Mouse (Mus musculus): Measurements from ENCODE around the gene Nptxr.

DNA sequence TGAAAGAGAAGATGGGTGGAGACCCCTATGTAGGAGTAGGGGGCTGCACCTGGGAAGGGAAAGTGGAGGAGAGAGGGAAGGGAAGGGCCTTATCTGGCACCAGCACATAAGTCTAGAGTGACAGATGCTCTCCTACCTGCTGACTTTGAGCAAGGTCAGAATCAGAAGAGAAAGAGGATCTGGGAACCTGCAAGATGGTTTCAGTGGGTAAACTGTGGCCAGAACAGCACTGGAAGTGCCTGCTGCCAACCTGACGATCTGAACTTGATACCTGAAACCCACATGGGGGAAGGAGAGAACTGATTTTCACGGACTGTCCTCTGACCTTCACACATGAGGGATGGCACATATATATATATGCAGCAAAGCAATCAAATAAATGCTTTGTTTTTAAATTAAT is 35.7 kb upstream of the Nptxr start:
- TF ChIP-seq POLR2A (IDR thresholded peaks at IDR 0.05; ENCODE audit: low read depth, low read length): no peak
- no peak for TF ChIP-seq CTCF (IDR thresholded peaks at IDR 0.05; ENCODE audit: borderline replicate concordance, insufficient read depth, low read length)

Data from embryonic fibroblast, embryonic 13.5 days (primary cell).